Mouse (Mus musculus): ENCODE results near the gene Tshr. TPM values are rescaled to one million over a fixed set of nuclear protein-coding genes. Genes with fewer than 3 reads are reported as not detected.

Gene Tshr
- total and polyA plus RNA-seq, 2 experiments from 2014 or later, result 0.53 to 0.55 TPM

GRCm38 (mm10) chr12:91589847-91590690, 205.7 kb downstream of the Tshr start, which contains the start of gene Gtf2a1:
Gene Gtf2a1 (minus strand): TSS chr12:91590487.
- TF ChIP-seq CTCF (IDR thresholded peaks at IDR 0.05), result peak; percentile 4
- Histone ChIP-seq H3K27me3 (ENCODE audit: insufficient read depth, low read length) (no peaks in the 10 kb centered on the region), H3K4me2 (ENCODE audit: low read depth, low read length, poor library complexity, severe bottlenecking) (peak within 1 kb of the TSS; percentile 61), H3K4me3 (ENCODE audit: low read depth, low read length) (peak within 1 kb of the TSS; percentile 94), H3K36me3 (ENCODE audit: insufficient read depth, low read length) (peaks cover 2% of the 10 kb centered on the region; the same call in 1 of the 2 replicates), H3K9ac (replicated peaks; ENCODE audit: low read length, poor library complexity, severe bottlenecking) (peak within 1 kb of the TSS; percentile 100), H3K9me3 (ENCODE audit: low read length) (no peaks in the 10 kb centered on the region), H3K4me1 (ENCODE audit: insufficient read depth, low read length) (peaks cover 3% of the 10 kb centered on the region; the same call in 1 of the 2 replicates), H3K27ac (ENCODE audit: low read depth, low read length) (peak within 1 kb of the TSS; percentile 100)
- ATAC-seq (ENCODE audit: low FRiP score), result peak; percentile 87
- DNase-seq (ENCODE audit: low spot score), result peak; percentile 96
- 1% methylated on average over 54 of the region's 99 CpGs for WGBS

GRCm38 (mm10) chr12:91590716-91591115, 206.4 kb downstream of the Tshr start:
- H3K9me3 ChIP-seq (ENCODE audit: low read length), result no peaks in the 10 kb centered on the region
- H3K4me3 ChIP-seq (ENCODE audit: low read depth, low read length), result peak overlapping the region; percentile 94
- H3K27me3 ChIP-seq (ENCODE audit: insufficient read depth, low read length), result no peaks in the 10 kb centered on the region
- DNase-seq (ENCODE audit: low spot score) (peak; percentile 14), ATAC-seq (ENCODE audit: low FRiP score) (no peak)
- TF ChIP-seq CTCF (IDR thresholded peaks at IDR 0.05), result no peak
- peak overlapping the region; percentile 100 for H3K9ac ChIP-seq (replicated peaks; ENCODE audit: low read length, poor library complexity, severe bottlenecking)
- 15% methylated on average over 6 of the region's 6 CpGs for WGBS
- H3K4me1 ChIP-seq (ENCODE audit: insufficient read depth, low read length), result peaks cover 3% of the 10 kb centered on the region; the same call in 1 of the 2 replicates
- H3K4me2 ChIP-seq (ENCODE audit: low read depth, low read length, poor library complexity, severe bottlenecking), result peak overlapping the region; percentile 57
- H3K27ac ChIP-seq (ENCODE audit: low read depth, low read length), result peak overlapping the region; percentile 100
- H3K36me3 ChIP-seq (ENCODE audit: insufficient read depth, low read length), result no peaks in the 10 kb centered on the region

GRCm38 (mm10) chr12:91591191-91591590, 206.8 kb downstream of the Tshr start:
- TF ChIP-seq CTCF (IDR thresholded peaks at IDR 0.05), result no peak
- peak overlapping the region; percentile 94; the same call in 1 of the 2 replicates for H3K4me3 ChIP-seq (ENCODE audit: low read depth, low read length)
- H3K27me3 ChIP-seq (ENCODE audit: insufficient read depth, low read length), result no peaks in the 10 kb centered on the region
- H3K27ac ChIP-seq (ENCODE audit: low read depth, low read length), result no peak overlapping the region
- WGBS, result 18% methylated on average over 1 of the region's 1 CpGs
- H3K9me3 ChIP-seq (ENCODE audit: low read length), result no peaks in the 10 kb centered on the region
- no peak overlapping the region for H3K9ac ChIP-seq (replicated peaks; ENCODE audit: low read length, poor library complexity, severe bottlenecking)
- H3K4me1 ChIP-seq (ENCODE audit: insufficient read depth, low read length), result peaks cover 3% of the 10 kb centered on the region; the same call in 1 of the 2 replicates
- H3K4me2 ChIP-seq (ENCODE audit: low read depth, low read length, poor library complexity, severe bottlenecking), result peak overlapping the region; percentile 57
- DNase-seq (ENCODE audit: low spot score) (no peak), ATAC-seq (ENCODE audit: low FRiP score) (no peak)
- no peaks in the 10 kb centered on the region for H3K36me3 ChIP-seq (ENCODE audit: insufficient read depth, low read length)

- Histone ChIP-seq H3K27me3 (ENCODE audit: insufficient read depth, low read length) (no peaks in the 10 kb centered on the region), H3K4me3 (ENCODE audit: low read depth, low read length) (no peak overlapping the region), H3K9ac (replicated peaks; ENCODE audit: low read length, poor library complexity, severe bottlenecking) (no peak overlapping the region), H3K27ac (ENCODE audit: low read depth, low read length) (no peak overlapping the region), H3K36me3 (ENCODE audit: insufficient read depth, low read length) (no peaks in the 10 kb centered on the region), H3K9me3 (ENCODE audit: low read length) (no peaks in the 10 kb centered on the region), H3K4me1 (ENCODE audit: insufficient read depth, low read length) (peaks cover 3% of the 10 kb centered on the region; the same call in 1 of the 2 replicates), H3K4me2 (ENCODE audit: low read depth, low read length, poor library complexity, severe bottlenecking) (no peak overlapping the region)
- no peak for ATAC-seq (ENCODE audit: low FRiP score)
- DNase-seq (ENCODE audit: low spot score), result no peak
- TF ChIP-seq CTCF (IDR thresholded peaks at IDR 0.05), result no peak
- 93% methylated on average over 3 of the region's 3 CpGs for WGBS
These were observed 207.8 kb downstream of the Tshr start for GRCm38 (mm10) chr12:91592128-91592527.

Other genes with a start within 250 kb of the Tshr start
- 8.4 and 11.4 TPM in 2 replicates for gene Cep128, start 154 bp upstream of the Tshr start, total RNA-seq (2014; rRNA removed)
- gene Cep128, start 154 bp upstream of the Tshr start, polyA plus RNA-seq (2015; fragmentation: Nextera tagmentation; extraction: Ambion mirVana), result 3.0 and 3.3 TPM in 2 replicates
- gene Gtf2a1, start 205.9 kb downstream of the Tshr start, total RNA-seq (2014; rRNA removed), result 28.4 and 37.7 TPM in 2 replicates
- gene Gtf2a1, start 205.9 kb downstream of the Tshr start, polyA plus RNA-seq (2015; fragmentation: Nextera tagmentation; extraction: Ambion mirVana), result 32.6 and 34.0 TPM in 2 replicates